Mouse (Mus musculus) myocyte (in vitro differentiated cells): ENCODE data around the gene Ndufc1. TPM values are rescaled to one million over a fixed set of nuclear protein-coding genes. Genes with fewer than 3 reads are reported as not detected.

Experiments used
- H3K27me3 ChIP-seq: one replicate; pipeline ENCODE4 v1.6.1; 2011; ENCODE audit not compliant: control insufficient read depth, insufficient read depth, insufficient read length
- H3K36me3 ChIP-seq: one replicate; pipeline ENCODE4 v1.6.1; 2011; ENCODE audit not compliant: control insufficient read depth, insufficient read depth
- H3K4me2 ChIP-seq: one replicate; pipeline ENCODE4 v1.6.1; 2011; ENCODE audit warnings: low read depth, control low read depth
- H3K4me3 ChIP-seq: one replicate; pipeline ENCODE4 v1.5.1; 2011; ENCODE audit warnings: mild to moderate bottlenecking, control low read depth, moderate library complexity
- H3K79me2 ChIP-seq: one replicate; pipeline ENCODE4 v1.6.1; 2011; ENCODE audit not compliant: control insufficient read depth, insufficient read depth
- H3ac ChIP-seq: one replicate; pipeline ENCODE4 v1.6.1; 2011; ENCODE audit not compliant: control insufficient read depth, insufficient read length
- CEBPB ChIP-seq: IDR thresholded peaks from 2 replicates; pipeline ENCODE4 v1.6.1; 2011; ENCODE audit warnings: mild to moderate bottlenecking, moderate library complexity; ENCODE audit not compliant: poor library complexity, insufficient read depth, severe bottlenecking
- E2F4 ChIP-seq: IDR thresholded peaks from one replicate; pipeline ENCODE4 v1.6.1; 2011; ENCODE audit warnings: mild to moderate bottlenecking, control low read depth, moderate library complexity; ENCODE audit not compliant: insufficient read depth
- MAX ChIP-seq: IDR thresholded peaks from one replicate; pipeline ENCODE4 v1.6.1; 2011; ENCODE audit warnings: low read depth, mild to moderate bottlenecking, control low read depth
- MYOD1 ChIP-seq, 3 experiments: IDR thresholded peaks; one replicate each; pipeline ENCODE4 v1.6.1; 2011; ENCODE audit warnings: control low read depth in 2 of 3, low read depth in 2 of 3, mild to moderate bottlenecking in 2 of 3, moderate library complexity in 1 of 3; ENCODE audit not compliant: insufficient read length in 2 of 3, control insufficient read depth in 1 of 3
- MYOG ChIP-seq, 3 experiments: IDR thresholded peaks; one replicate each; pipeline ENCODE4 v1.6.1; 2011; ENCODE audit warnings: control low read depth in 2 of 3, low read depth in 2 of 3, mild to moderate bottlenecking in 2 of 3; ENCODE audit not compliant: insufficient read length in 2 of 3, control insufficient read depth in 1 of 3, insufficient read depth in 1 of 3
- POLR2A ChIP-seq: IDR thresholded peaks from one replicate; pipeline ENCODE4 v1.6.1; 2011; ENCODE audit warnings: low read depth, mild to moderate bottlenecking, control low read depth, moderate library complexity; ENCODE audit not compliant: insufficient read length
- POLR2AphosphoS2 ChIP-seq: IDR thresholded peaks from one replicate; pipeline ENCODE4 v1.6.1; 2011; ENCODE audit warnings: low read depth, control low read depth; ENCODE audit not compliant: insufficient read length
- REST ChIP-seq: IDR thresholded peaks from one replicate; pipeline ENCODE4 v1.6.1; 2011; ENCODE audit warnings: mild to moderate bottlenecking, control low read depth, moderate library complexity; ENCODE audit not compliant: insufficient read depth, insufficient read length
- SRF ChIP-seq: IDR thresholded peaks from one replicate; pipeline ENCODE4 v1.6.1; 2011; ENCODE audit warnings: low read depth; ENCODE audit not compliant: control insufficient read depth, insufficient read length
- TCF12 ChIP-seq: IDR thresholded peaks from one replicate; pipeline ENCODE4 v1.6.1; 2011; ENCODE audit warnings: mild to moderate bottlenecking, control low read depth; ENCODE audit not compliant: poor library complexity, insufficient read depth, severe bottlenecking
- TCF3 ChIP-seq: IDR thresholded peaks from one replicate; pipeline ENCODE4 v1.6.1; 2011; ENCODE audit warnings: low read depth, control low read depth; ENCODE audit not compliant: insufficient read length
- USF1 ChIP-seq: IDR thresholded peaks from one replicate; pipeline ENCODE4 v1.6.1; 2011; ENCODE audit warnings: low read depth, mild to moderate bottlenecking, control low read depth, moderate library complexity
- polyA plus RNA-seq: library from polyadenylated mRNA; unstranded; fragments of >200 nt; fragmentation: generic; extraction: Trizol; gene quantifications from one replicate; pipeline ENCODE4 v1.2.1, GENCODE M21; 2012; ENCODE audit warnings: missing spikeins

Gene Ndufc1
- polyA plus RNA-seq, 1 experiment = 584 TPM

DNA sequence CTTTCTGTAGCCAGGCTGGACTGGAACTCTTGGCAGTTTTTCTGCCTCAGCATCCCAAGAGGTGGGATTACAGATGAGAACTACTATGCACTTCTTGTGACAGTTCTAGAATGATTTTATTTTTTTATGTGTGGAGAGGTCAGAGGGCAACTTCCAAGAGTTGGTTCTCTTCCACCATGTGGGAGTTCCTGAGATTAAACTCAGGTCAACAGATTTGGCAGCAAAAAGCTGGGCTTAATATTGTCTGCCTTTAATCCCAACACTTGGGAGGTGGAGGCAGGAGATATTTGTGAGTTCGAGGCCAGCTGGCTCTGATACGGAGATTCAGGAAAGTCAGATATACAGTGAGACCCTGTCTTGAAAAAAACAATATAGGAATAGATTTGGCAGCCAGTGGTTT lies 9.2 kb upstream of the Ndufc1 start:
- H3K4me3 ChIP-seq = peak overlapping the region; percentile 79
- peak overlapping the region; percentile 67 for H3K4me2 ChIP-seq
- no peaks in the 10 kb centered on the region for H3K36me3 ChIP-seq
- no peak for TF ChIP-seq TCF12
- TF ChIP-seq TCF3 = no peak
- TF ChIP-seq USF1 = no peak
- peaks cover 64% of the 10 kb centered on the region for H3K79me2 ChIP-seq
- no peaks in the 10 kb centered on the region for H3K27me3 ChIP-seq
- no peak overlapping the region for H3ac ChIP-seq

- H3K4me3 ChIP-seq = peak overlapping the region; percentile 79
- H3K36me3 ChIP-seq = no peaks in the 10 kb centered on the region
- H3K4me2 ChIP-seq = peak overlapping the region; percentile 67
- H3ac ChIP-seq = peak overlapping the region; percentile 89
- H3K27me3 ChIP-seq = no peaks in the 10 kb centered on the region
- TF ChIP-seq REST (no peak), TCF3 (no peak), POLR2AphosphoS2 (no peak), E2F4 (no peak), MYOD1 (IDR thresholded peaks at IDR 0.05; ENCODE audit: control insufficient read depth in 1 of 3, insufficient read length in 2 of 3, low read depth in 2 of 3) (no peak), MAX (no peak), USF1 (no peak), MYOG (IDR thresholded peaks at IDR 0.05; ENCODE audit: control insufficient read depth in 1 of 3, insufficient read depth in 1 of 3, insufficient read length in 2 of 3, low read depth in 2 of 3) (no peak), SRF (no peak), CEBPB (no peak), POLR2A (no peak), TCF12 (no peak)
- peaks cover 59% of the 10 kb centered on the region for H3K79me2 ChIP-seq
These were observed 8.7 kb upstream of the Ndufc1 start for GRCm38 (mm10) chr3:51417485-51417884.

GRCm38 (mm10) chr3:51417135-51417458 lies 8.3 kb upstream of the Ndufc1 start:
- TF ChIP-seq TCF12 (no peak), TCF3 (no peak), USF1 (no peak), MAX (no peak), POLR2AphosphoS2 (no peak), MYOG (IDR thresholded peaks at IDR 0.05; ENCODE audit: control insufficient read depth in 1 of 3, insufficient read depth in 1 of 3, insufficient read length in 2 of 3, low read depth in 2 of 3) (no peak), CEBPB (no peak), POLR2A (no peak), E2F4 (no peak), MYOD1 (IDR thresholded peaks at IDR 0.05; ENCODE audit: control insufficient read depth in 1 of 3, insufficient read length in 2 of 3, low read depth in 2 of 3) (no peak), SRF (no peak), REST (no peak)
- H3K27me3 ChIP-seq = no peaks in the 10 kb centered on the region
- H3ac ChIP-seq = peak overlapping the region; percentile 89
- peak overlapping the region; percentile 79 for H3K4me3 ChIP-seq
- H3K4me2 ChIP-seq = peak overlapping the region; percentile 67
- peaks cover 55% of the 10 kb centered on the region for H3K79me2 ChIP-seq
- H3K36me3 ChIP-seq = no peaks in the 10 kb centered on the region

GRCm38 (mm10) chr3:51416364-51417134 lies 7.8 kb upstream of the Ndufc1 start:
- H3ac ChIP-seq = peak overlapping the region; percentile 89
- TF ChIP-seq TCF12 (no peak), POLR2AphosphoS2 (no peak), MYOD1 (IDR thresholded peaks at IDR 0.05; ENCODE audit: control insufficient read depth in 1 of 3, insufficient read length in 2 of 3, low read depth in 2 of 3) (peak in 2 of 3 experiments; percentile 63 to 82), POLR2A (peak; percentile 19), MYOG (IDR thresholded peaks at IDR 0.05; ENCODE audit: control insufficient read depth in 1 of 3, insufficient read depth in 1 of 3, insufficient read length in 2 of 3, low read depth in 2 of 3) (peak in 2 of 3 experiments; percentile 42 to 70), SRF (no peak), TCF3 (no peak), CEBPB (no peak), MAX (no peak), REST (no peak), USF1 (no peak), E2F4 (no peak)
- no peaks in the 10 kb centered on the region for H3K36me3 ChIP-seq
- H3K79me2 ChIP-seq = peaks cover 50% of the 10 kb centered on the region
- H3K27me3 ChIP-seq = no peaks in the 10 kb centered on the region
- peak overlapping the region; percentile 67 for H3K4me2 ChIP-seq
- H3K4me3 ChIP-seq = peak overlapping the region; percentile 79

GRCm38 (mm10) chr3:51416073-51416363 lies 7.2 kb upstream of the Ndufc1 start:
- Histone ChIP-seq H3K4me3 (peak overlapping the region; percentile 79), H3ac (peak overlapping the region; percentile 89), H3K27me3 (no peaks in the 10 kb centered on the region), H3K36me3 (no peaks in the 10 kb centered on the region), H3K4me2 (no peak overlapping the region), H3K79me2 (peaks cover 45% of the 10 kb centered on the region)
- TF ChIP-seq CEBPB = no peak
